Mouse (Mus musculus): Measurements from ENCODE around the gene Ier2. TPM values are rescaled to one million over a fixed set of nuclear protein-coding genes. Genes with fewer than 3 reads are reported as not detected.
"Not testable (repeated sequence)": the region's sequence is repeated elsewhere in the genome, so short reads cannot be mapped to it uniquely, and the experiment has no call there.

Gene Ier2
- polyA plus RNA-seq, 1 experiment from 2014 or later, result 13.0 TPM

DNA sequence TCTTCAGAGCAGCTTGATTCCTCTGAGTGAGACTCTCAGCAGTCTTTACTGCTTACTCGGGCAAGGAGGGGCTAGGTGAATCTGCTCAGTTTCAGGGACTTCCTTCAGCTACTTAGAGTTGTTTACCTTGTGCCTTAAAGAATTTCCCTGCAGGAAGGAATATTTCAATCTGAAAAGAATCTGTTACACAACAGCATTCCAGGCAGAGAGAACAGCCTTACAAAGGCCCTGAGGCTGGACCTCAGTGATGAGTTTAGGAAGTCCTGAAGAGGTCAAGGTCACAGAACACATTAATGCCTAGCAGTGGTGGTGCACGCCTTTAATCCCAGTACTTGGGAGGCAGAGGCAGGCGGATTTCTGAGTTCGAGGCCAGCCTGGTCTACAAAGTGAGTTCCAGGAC is 30.8 kb downstream of the Ier2 start:
- H3K4me2 ChIP-seq (ENCODE audit: low read length), result no peak overlapping the region
- no peak for ATAC-seq
- no peak overlapping the region for H3K27ac ChIP-seq (ENCODE audit: low read length)
- peaks cover 11% of the 10 kb centered on the region; the same call in 1 of the 2 replicates for H3K36me3 ChIP-seq (ENCODE audit: control insufficient read depth, insufficient read depth, low read length)
- whole genome bisulfite sequencing, result 95% methylated on average over 4 of the region's 4 CpGs
- H3K9me3 ChIP-seq (replicated peaks; ENCODE audit: control insufficient read depth, low read length, poor library complexity, severe bottlenecking), result no peaks in the 10 kb centered on the region
- no peaks in the 10 kb centered on the region for H3K27me3 ChIP-seq (ENCODE audit: control insufficient read depth, insufficient read depth, low read depth, low read length)
- H3K4me3 ChIP-seq (ENCODE audit: low read depth, low read length), result no peak overlapping the region
- H3K9ac ChIP-seq (ENCODE audit: low read depth, low read length), result no peak overlapping the region
- H3K4me1 ChIP-seq (ENCODE audit: control insufficient read depth, insufficient read depth, low read length), result peaks cover 10% of the 10 kb centered on the region

GRCm38 (mm10) chr8:84630145-84630544 is 32.5 kb downstream of the Ier2 start:
- Histone ChIP-seq H3K27me3 (ENCODE audit: control insufficient read depth, insufficient read depth, low read depth, low read length) (no peaks in the 10 kb centered on the region), H3K4me1 (ENCODE audit: control insufficient read depth, insufficient read depth, low read length) (peaks cover 8% of the 10 kb centered on the region), H3K9ac (ENCODE audit: low read depth, low read length) (no peak overlapping the region), H3K9me3 (replicated peaks; ENCODE audit: control insufficient read depth, low read length, poor library complexity, severe bottlenecking) (no peaks in the 10 kb centered on the region), H3K4me3 (ENCODE audit: low read depth, low read length) (no peak overlapping the region), H3K36me3 (ENCODE audit: control insufficient read depth, insufficient read depth, low read length) (peaks cover 11% of the 10 kb centered on the region; the same call in 1 of the 2 replicates), H3K27ac (ENCODE audit: low read length) (no peak overlapping the region), H3K4me2 (ENCODE audit: low read length) (no peak overlapping the region)
- WGBS, result 83% methylated on average over 4 of the region's 4 CpGs
- ATAC-seq, result no peak

DNA sequence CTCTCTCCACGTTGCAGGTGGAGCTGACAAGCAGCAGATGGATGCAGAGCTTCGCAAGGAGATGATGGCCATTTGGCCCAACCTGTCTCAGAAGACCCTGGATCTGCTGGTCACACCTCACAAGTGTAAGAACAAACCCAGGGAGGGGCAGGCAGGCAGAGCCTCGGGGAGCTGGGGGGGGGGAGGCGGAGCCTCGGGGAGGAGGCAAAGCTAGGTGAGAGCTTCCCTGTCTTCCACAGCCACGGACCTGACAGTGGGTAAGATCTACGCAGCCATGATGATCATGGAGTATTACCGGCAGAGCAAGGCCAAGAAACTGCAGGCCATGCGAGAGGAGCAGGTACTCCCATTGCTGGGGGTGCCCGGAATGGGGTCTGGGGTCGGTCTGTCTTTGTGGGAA is 33.1 kb downstream of the Ier2 start:
- Histone ChIP-seq H3K4me3 (ENCODE audit: low read depth, low read length) (no peak overlapping the region), H3K36me3 (ENCODE audit: control insufficient read depth, insufficient read depth, low read length) (peaks cover 11% of the 10 kb centered on the region; the same call in 1 of the 2 replicates), H3K9ac (ENCODE audit: low read depth, low read length) (no peak overlapping the region), H3K27ac (ENCODE audit: low read length) (no peak overlapping the region), H3K27me3 (ENCODE audit: control insufficient read depth, insufficient read depth, low read depth, low read length) (no peaks in the 10 kb centered on the region), H3K4me1 (ENCODE audit: control insufficient read depth, insufficient read depth, low read length) (peaks cover 3% of the 10 kb centered on the region; the same call in 1 of the 2 replicates), H3K9me3 (replicated peaks; ENCODE audit: control insufficient read depth, low read length, poor library complexity, severe bottlenecking) (no peaks in the 10 kb centered on the region), H3K4me2 (ENCODE audit: low read length) (no peak overlapping the region)
- no peak for ATAC-seq
- 82% methylated on average over 11 of the region's 11 CpGs for WGBS

DNA sequence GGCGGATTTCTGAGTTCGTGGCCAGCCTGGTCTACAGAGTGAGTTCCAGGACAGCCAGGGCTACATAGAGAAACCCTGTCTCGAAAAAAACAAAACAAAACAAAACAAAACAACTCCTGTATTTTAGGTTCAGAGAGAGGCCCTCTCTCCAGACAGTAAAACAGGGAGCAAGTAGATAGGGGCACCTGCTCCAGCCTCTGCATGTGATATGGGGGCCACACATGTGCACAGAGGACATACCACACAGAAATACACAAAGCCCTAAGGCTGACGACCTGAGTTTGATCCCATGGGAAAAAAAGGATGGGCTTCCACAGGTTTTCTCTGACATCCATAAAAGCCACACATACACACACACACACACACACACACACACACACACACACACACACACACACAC is 39.2 kb downstream of the Ier2 start:
- H3K27me3 ChIP-seq (ENCODE audit: control insufficient read depth, insufficient read depth, low read depth, low read length); H3K9ac ChIP-seq (ENCODE audit: low read depth, low read length); H3K4me2 ChIP-seq (ENCODE audit: low read length); H3K27ac ChIP-seq (ENCODE audit: low read length); H3K9me3 ChIP-seq (replicated peaks; ENCODE audit: control insufficient read depth, low read length, poor library complexity, severe bottlenecking); H3K4me3 ChIP-seq (ENCODE audit: low read depth, low read length); H3K4me1 ChIP-seq (ENCODE audit: control insufficient read depth, insufficient read depth, low read length); H3K36me3 ChIP-seq (ENCODE audit: control insufficient read depth, insufficient read depth, low read length); ATAC-seq: not testable (repeated sequence)
- WGBS, result 78% methylated on average over 4 of the region's 4 CpGs

GRCm38 (mm10) chr8:84621102-84621625 is 41.5 kb downstream of the Ier2 start:
- no peaks in the 10 kb centered on the region for H3K4me1 ChIP-seq (ENCODE audit: control insufficient read depth, insufficient read depth, low read length)
- no peaks in the 10 kb centered on the region for H3K27me3 ChIP-seq (ENCODE audit: control insufficient read depth, insufficient read depth, low read depth, low read length)
- no peak overlapping the region for H3K4me2 ChIP-seq (ENCODE audit: low read length)
- no peak overlapping the region for H3K9ac ChIP-seq (ENCODE audit: low read depth, low read length)
- H3K9me3 ChIP-seq (replicated peaks; ENCODE audit: control insufficient read depth, low read length, poor library complexity, severe bottlenecking), result no peaks in the 10 kb centered on the region
- no peak overlapping the region for H3K27ac ChIP-seq (ENCODE audit: low read length)
- 72% methylated on average over 8 of the region's 8 CpGs for WGBS
- ATAC-seq, result no peak
- H3K36me3 ChIP-seq (ENCODE audit: control insufficient read depth, insufficient read depth, low read length), result peaks cover 4% of the 10 kb centered on the region; the same call in 1 of the 2 replicates
- H3K4me3 ChIP-seq (ENCODE audit: low read depth, low read length), result no peak overlapping the region

GRCm38 (mm10) chr8:84617005-84617404 is 45.6 kb downstream of the Ier2 start:
- ATAC-seq, result no peak
- Histone ChIP-seq H3K9ac (ENCODE audit: low read depth, low read length) (peak overlapping the region; percentile 20; the same call in 1 of the 2 replicates), H3K9me3 (replicated peaks; ENCODE audit: control insufficient read depth, low read length, poor library complexity, severe bottlenecking) (no peaks in the 10 kb centered on the region), H3K4me2 (ENCODE audit: low read length) (no peak overlapping the region), H3K4me1 (ENCODE audit: control insufficient read depth, insufficient read depth, low read length) (no peaks in the 10 kb centered on the region), H3K27ac (ENCODE audit: low read length) (no peak overlapping the region), H3K27me3 (ENCODE audit: control insufficient read depth, insufficient read depth, low read depth, low read length) (no peaks in the 10 kb centered on the region), H3K4me3 (ENCODE audit: low read depth, low read length) (no peak overlapping the region), H3K36me3 (ENCODE audit: control insufficient read depth, insufficient read depth, low read length) (peaks cover 9% of the 10 kb centered on the region; the same call in 1 of the 2 replicates)
- WGBS, result 28% methylated on average over 22 of the region's 22 CpGs

DNA sequence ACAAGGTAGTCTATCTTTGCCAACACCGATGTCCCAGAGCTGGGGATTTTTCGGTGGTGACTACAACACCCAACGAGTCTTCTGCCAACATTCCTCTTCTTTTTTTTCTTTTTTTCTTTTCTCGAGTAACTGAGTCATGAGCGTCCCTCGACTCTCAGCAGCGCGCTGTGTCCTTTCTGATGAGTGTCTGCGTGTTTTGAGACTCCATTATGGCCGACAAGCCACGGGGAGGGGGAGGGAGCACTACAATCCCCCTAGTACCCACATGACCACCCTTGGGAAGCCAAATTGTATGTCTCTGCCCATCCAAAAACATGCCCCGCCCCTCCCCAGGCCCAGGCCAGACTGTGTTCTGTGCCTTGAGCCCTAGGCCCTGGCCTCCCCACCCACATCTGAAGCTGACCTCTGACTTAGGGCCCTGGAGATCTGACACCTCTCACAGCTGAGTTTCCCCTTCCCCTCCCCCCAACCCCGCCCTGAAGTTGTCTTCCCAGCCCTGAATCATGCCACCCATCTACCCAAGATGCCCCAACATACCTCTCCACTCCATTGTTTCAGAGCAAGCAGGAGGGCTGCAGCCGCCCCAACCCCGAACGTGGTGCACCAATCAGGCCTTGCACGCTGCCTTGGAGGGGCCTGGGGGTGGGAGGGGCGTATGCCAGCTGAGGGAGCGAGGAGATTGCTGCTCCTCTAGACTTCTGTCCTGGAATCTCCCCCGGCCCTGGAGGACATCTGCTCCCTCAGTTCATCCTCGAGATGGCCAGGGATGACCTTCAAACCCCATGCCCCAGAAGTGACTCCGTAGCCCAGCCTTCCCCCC is 46.8 kb downstream of the Ier2 start:
- H3K9ac ChIP-seq (ENCODE audit: low read depth, low read length), result no peak overlapping the region
- H3K4me1 ChIP-seq (ENCODE audit: control insufficient read depth, insufficient read depth, low read length), result no peaks in the 10 kb centered on the region
- WGBS, result 31% methylated on average over 22 of the region's 22 CpGs
- peaks cover 8% of the 10 kb centered on the region; the same call in 1 of the 2 replicates for H3K36me3 ChIP-seq (ENCODE audit: control insufficient read depth, insufficient read depth, low read length)
- no peaks in the 10 kb centered on the region for H3K9me3 ChIP-seq (replicated peaks; ENCODE audit: control insufficient read depth, low read length, poor library complexity, severe bottlenecking)
- ATAC-seq, result 0 out of 2 replicates have a peak, but pooled peaks have one; percentile 18
- no peak overlapping the region for H3K4me3 ChIP-seq (ENCODE audit: low read depth, low read length)
- no peak overlapping the region for H3K4me2 ChIP-seq (ENCODE audit: low read length)
- H3K27ac ChIP-seq (ENCODE audit: low read length), result no peak overlapping the region
- no peaks in the 10 kb centered on the region for H3K27me3 ChIP-seq (ENCODE audit: control insufficient read depth, insufficient read depth, low read depth, low read length)

GRCm38 (mm10) chr8:84614512-84615223 is 48.0 kb downstream of the Ier2 start:
- ATAC-seq, result no peak
- H3K27me3 ChIP-seq (ENCODE audit: control insufficient read depth, insufficient read depth, low read depth, low read length), result no peaks in the 10 kb centered on the region
- H3K36me3 ChIP-seq (ENCODE audit: control insufficient read depth, insufficient read depth, low read length), result peaks cover 8% of the 10 kb centered on the region; the same call in 1 of the 2 replicates
- H3K4me1 ChIP-seq (ENCODE audit: control insufficient read depth, insufficient read depth, low read length), result no peaks in the 10 kb centered on the region
- 31% methylated on average over 16 of the region's 16 CpGs for WGBS
- no peak overlapping the region for H3K4me3 ChIP-seq (ENCODE audit: low read depth, low read length)
- H3K4me2 ChIP-seq (ENCODE audit: low read length), result no peak overlapping the region
- H3K27ac ChIP-seq (ENCODE audit: low read length), result no peak overlapping the region
- H3K9ac ChIP-seq (ENCODE audit: low read depth, low read length), result no peak overlapping the region
- H3K9me3 ChIP-seq (replicated peaks; ENCODE audit: control insufficient read depth, low read length, poor library complexity, severe bottlenecking), result no peaks in the 10 kb centered on the region

All from midbrain, embryonic 16.5 days (tissue).